Mouse (Mus musculus): ENCODE data around the gene Lgals1.

- 0 out of 2 replicates have a peak, but pooled peaks have one; percentile 9 for TF ChIP-seq CTCF (IDR thresholded peaks at IDR 0.05; ENCODE audit: low read depth, low read length)
- TF ChIP-seq POLR2AphosphoS5 (IDR thresholded peaks at IDR 0.05; ENCODE audit: insufficient replicate concordance, low read depth, low read length) = no peak
Observed at GRCm38 (mm10) chr15:78901422-78901789, 25.1 kb upstream of the Lgals1 start.
